Mouse (Mus musculus) forebrain, embryonic 14.5 days (tissue): ENCODE data around the gene Casc1. TPM values are rescaled to one million over a fixed set of nuclear protein-coding genes. Genes with fewer than 3 reads are reported as not detected.
A peak's percentile ranks its signal among the peaks of the same experiment; 100 is the strongest.

Experiments
- ATAC-seq: fragments of 200-750 bp; cut with Nextera tagmentation; 2 replicates; pipeline ENCODE4 v1.8.0; 2017; ENCODE audit warnings: mild to moderate bottlenecking, moderate library complexity
- DNase-seq: peaks from one replicate; pipeline ENCODE4 v3.0.0-alpha.2; 2015; ENCODE audit warnings: low spot score
- H3K27ac ChIP-seq: fragments of 300-500 bp; sonication (generic); 2 replicates; pipeline ENCODE4 v1.5.1; 2014; ENCODE audit warnings: low read depth, mild to moderate bottlenecking, control low read depth, low read length, moderate library complexity
- H3K27me3 ChIP-seq: fragments of 300-500 bp; sonication (generic); replicated peaks from 2 replicates; pipeline ENCODE4 v1.6.1; 2014; ENCODE audit warnings: low read length, control low read depth, mixed read lengths; ENCODE audit not compliant: control insufficient read depth, insufficient read depth
- H3K36me3 ChIP-seq: fragments of 300-500 bp; sonication (generic); 2 replicates; pipeline ENCODE4 v1.6.1; 2014; ENCODE audit warnings: low read length, control low read depth; ENCODE audit not compliant: control insufficient read depth, insufficient read depth
- H3K4me1 ChIP-seq: fragments of 300-500 bp; sonication (generic); 2 replicates; pipeline ENCODE4 v1.6.1; 2014; ENCODE audit warnings: antibody characterized with exemption, low read length, control low read depth; ENCODE audit not compliant: control insufficient read depth, insufficient read depth
- H3K4me2 ChIP-seq: fragments of 300-500 bp; sonication (generic); 2 replicates; pipeline ENCODE4 v1.6.1; 2014; ENCODE audit warnings: mild to moderate bottlenecking, control low read depth, low read length
- H3K4me3 ChIP-seq: fragments of 300-500 bp; sonication (generic); 2 replicates; pipeline ENCODE4 v1.5.1; 2014; ENCODE audit warnings: low read depth, low read length, control low read depth
- H3K9ac ChIP-seq: fragments of 300-500 bp; sonication (generic); 2 replicates; pipeline ENCODE4 v1.6.1; 2014; ENCODE audit warnings: mild to moderate bottlenecking, low read length, control low read depth, moderate library complexity
- H3K9me3 ChIP-seq: fragments of 300-500 bp; sonication (generic); replicated peaks from 2 replicates; pipeline ENCODE4 v1.6.1; 2016; ENCODE audit warnings: low read length, control low read depth, mixed read lengths; ENCODE audit not compliant: control insufficient read depth
- WGBS: fragments of 180-500 bp; shearing (Covaris S2); extraction: QIAGEN DNeasy Blood & Tissue Kit; methylation state at CpG from one replicate; pipeline ENCODE4 v1.1.7; 2014; 5-methylcytosine and 5-hydroxymethylcytosine counted together
- polyA plus RNA-seq: library from polyadenylated mRNA; unstranded; fragments of >200 nt; fragmentation: Nextera tagmentation; extraction: Ambion mirVana; gene quantifications from 2 replicates; pipeline ENCODE4 v1.2.1, GENCODE M21; 2014

Casc1 gene
- polyA plus RNA-seq, 1 experiment from 2014 or later: 1.0 TPM

- Histone ChIP-seq H3K36me3 (no peaks in the 10 kb centered on the region), H3K27ac (no peak overlapping the region), H3K9ac (no peak overlapping the region), H3K27me3 (no peaks in the 10 kb centered on the region), H3K9me3 (no peaks in the 10 kb centered on the region), H3K4me1 (no peaks in the 10 kb centered on the region), H3K4me3 (no peak overlapping the region), H3K4me2 (no peak overlapping the region)
- 50% methylated on average over 5 of the region's 5 CpGs for WGBS
- ATAC-seq (no peak), DNase-seq (no peak)
Measured at GRCm38 (mm10) chr6:145160581-145160980, 50.2 kb downstream of the Casc1 start.

- ATAC-seq (no peak), DNase-seq (no peak)
- H3K27ac ChIP-seq: no peak overlapping the region
- H3K9ac ChIP-seq: no peak overlapping the region
- no peak overlapping the region for H3K4me2 ChIP-seq
- H3K36me3 ChIP-seq: no peaks in the 10 kb centered on the region
- H3K4me1 ChIP-seq: no peaks in the 10 kb centered on the region
- H3K9me3 ChIP-seq: no peaks in the 10 kb centered on the region
- 74% methylated on average over 4 of the region's 4 CpGs for WGBS
- no peak overlapping the region for H3K4me3 ChIP-seq
- H3K27me3 ChIP-seq: no peaks in the 10 kb centered on the region
Measured at GRCm38 (mm10) chr6:145158619-145159018, 52.2 kb downstream of the Casc1 start.

- Histone ChIP-seq H3K4me2 (no peak overlapping the region), H3K9ac (no peak overlapping the region), H3K27me3 (no peaks in the 10 kb centered on the region), H3K36me3 (no peaks in the 10 kb centered on the region), H3K4me1 (no peaks in the 10 kb centered on the region), H3K27ac (no peak overlapping the region), H3K4me3 (no peak overlapping the region), H3K9me3 (no peaks in the 10 kb centered on the region)
- WGBS: 55% methylated on average over 9 of the region's 9 CpGs
- no peak for DNase-seq
- peak; percentile 29; the same call in 1 of the 2 replicates for ATAC-seq
Measured at GRCm38 (mm10) chr6:145149054-145149453, 61.8 kb downstream of the Casc1 start.

GRCm38 (mm10) chr6:145147716-145148115, 63.1 kb downstream of the Casc1 start:
- no peaks in the 10 kb centered on the region for H3K4me1 ChIP-seq
- H3K27me3 ChIP-seq: no peaks in the 10 kb centered on the region
- no peak overlapping the region for H3K27ac ChIP-seq
- H3K4me2 ChIP-seq: no peak overlapping the region
- 63% methylated on average over 16 of the region's 16 CpGs for WGBS
- DNase-seq: no peak
- ATAC-seq: no peak
- H3K9ac ChIP-seq: no peak overlapping the region
- H3K36me3 ChIP-seq: no peaks in the 10 kb centered on the region
- no peak overlapping the region for H3K4me3 ChIP-seq
- no peaks in the 10 kb centered on the region for H3K9me3 ChIP-seq

- no peaks in the 10 kb centered on the region for H3K27me3 ChIP-seq
- no peak for ATAC-seq
- H3K9ac ChIP-seq: no peak overlapping the region
- H3K4me2 ChIP-seq: no peak overlapping the region
- H3K27ac ChIP-seq: no peak overlapping the region
- no peak for DNase-seq
- no peaks in the 10 kb centered on the region for H3K36me3 ChIP-seq
- 67% methylated on average over 7 of the region's 7 CpGs for WGBS
- no peaks in the 10 kb centered on the region for H3K9me3 ChIP-seq
- H3K4me1 ChIP-seq: no peaks in the 10 kb centered on the region
- H3K4me3 ChIP-seq: no peak overlapping the region
Measured at GRCm38 (mm10) chr6:145145173-145145572, 65.6 kb downstream of the Casc1 start.

GRCm38 (mm10) chr6:145141827-145142226, 69.0 kb downstream of the Casc1 start:
- H3K9ac ChIP-seq: no peak overlapping the region
- H3K4me3 ChIP-seq: no peak overlapping the region
- no peak overlapping the region for H3K27ac ChIP-seq
- H3K4me1 ChIP-seq: no peaks in the 10 kb centered on the region
- 90% methylated on average over 12 of the region's 12 CpGs for WGBS
- no peak for ATAC-seq
- no peaks in the 10 kb centered on the region for H3K9me3 ChIP-seq
- H3K4me2 ChIP-seq: no peak overlapping the region
- no peaks in the 10 kb centered on the region for H3K27me3 ChIP-seq
- H3K36me3 ChIP-seq: no peaks in the 10 kb centered on the region
- no peak for DNase-seq

GRCm38 (mm10) chr6:145140706-145141105, 70.1 kb downstream of the Casc1 start:
- Histone ChIP-seq H3K9me3 (no peaks in the 10 kb centered on the region), H3K36me3 (no peaks in the 10 kb centered on the region), H3K27ac (no peak overlapping the region), H3K4me2 (no peak overlapping the region), H3K4me1 (no peaks in the 10 kb centered on the region), H3K9ac (no peak overlapping the region), H3K27me3 (no peaks in the 10 kb centered on the region), H3K4me3 (no peak overlapping the region)
- WGBS: 76% methylated on average over 11 of the region's 11 CpGs
- DNase-seq (no peak), ATAC-seq (no peak)

GRCm38 (mm10) chr6:145139776-145140475, 70.9 kb downstream of the Casc1 start:
- no peaks in the 10 kb centered on the region for H3K36me3 ChIP-seq
- DNase-seq (no peak), ATAC-seq (no peak)
- no peak overlapping the region for H3K4me2 ChIP-seq
- H3K4me3 ChIP-seq: no peak overlapping the region
- no peaks in the 10 kb centered on the region for H3K9me3 ChIP-seq
- H3K4me1 ChIP-seq: no peaks in the 10 kb centered on the region
- no peak overlapping the region for H3K9ac ChIP-seq
- no peak overlapping the region for H3K27ac ChIP-seq
- no peaks in the 10 kb centered on the region for H3K27me3 ChIP-seq
- 62% methylated on average over 11 of the region's 11 CpGs for WGBS

GRCm38 (mm10) chr6:145139236-145139635, 71.6 kb downstream of the Casc1 start:
- H3K4me2 ChIP-seq: no peak overlapping the region
- no peaks in the 10 kb centered on the region for H3K9me3 ChIP-seq
- ATAC-seq: no peak
- H3K4me1 ChIP-seq: no peaks in the 10 kb centered on the region
- H3K27ac ChIP-seq: no peak overlapping the region
- WGBS: 88% methylated on average over 13 of the region's 13 CpGs
- H3K9ac ChIP-seq: no peak overlapping the region
- no peaks in the 10 kb centered on the region for H3K27me3 ChIP-seq
- H3K4me3 ChIP-seq: no peak overlapping the region
- DNase-seq: no peak
- H3K36me3 ChIP-seq: no peaks in the 10 kb centered on the region
